Mouse (Mus musculus) C2C12 (cell line): Measurements from ENCODE around the gene Chd1l. TPM values are rescaled to one million over a fixed set of nuclear protein-coding genes. Genes with fewer than 3 reads are reported as not detected.

Experiments used
- H3K27me3 ChIP-seq: one replicate; pipeline ENCODE4 v1.6.1; 2011; ENCODE audit not compliant: control insufficient read depth, insufficient read depth, insufficient read length
- H3K36me3 ChIP-seq: one replicate; pipeline ENCODE4 v1.6.1; 2011; ENCODE audit not compliant: control insufficient read depth, insufficient read depth
- H3K4me3 ChIP-seq: one replicate; pipeline ENCODE4 v1.5.1; 2011; ENCODE audit warnings: mild to moderate bottlenecking, control low read depth; ENCODE audit not compliant: poor library complexity, insufficient read depth, severe bottlenecking
- H3K79me2 ChIP-seq: one replicate; pipeline ENCODE4 v1.6.1; 2011; ENCODE audit not compliant: control insufficient read depth, insufficient read depth
- H3K79me3 ChIP-seq: one replicate; pipeline ENCODE4 v1.6.1; 2011; ENCODE audit warnings: low read depth, control low read depth
- H3ac ChIP-seq: one replicate; pipeline ENCODE3; 2011; ENCODE audit warnings: low read depth; ENCODE audit not compliant: control insufficient read depth, insufficient read length
- CEBPB ChIP-seq: IDR thresholded peaks from one replicate; pipeline ENCODE4 v1.6.1; 2011; ENCODE audit warnings: low read depth, mild to moderate bottlenecking, control low read depth, moderate library complexity
- CTCF ChIP-seq: IDR thresholded peaks from one replicate; pipeline ENCODE4 v1.5.1; 2011; ENCODE audit not compliant: control insufficient read depth, insufficient read depth, insufficient read length
- FOSL1 ChIP-seq: IDR thresholded peaks from one replicate; pipeline ENCODE4 v1.8.0; 2011; ENCODE audit warnings: mild to moderate bottlenecking, low read length; ENCODE audit not compliant: poor library complexity, insufficient read depth, severe bottlenecking
- MAX ChIP-seq: IDR thresholded peaks from one replicate; pipeline ENCODE4 v1.6.1; 2011; ENCODE audit warnings: mild to moderate bottlenecking, control low read depth
- MYOD1 ChIP-seq: IDR thresholded peaks from one replicate; pipeline ENCODE4 v1.6.1; 2011; ENCODE audit warnings: low read depth; ENCODE audit not compliant: control insufficient read depth, insufficient read length
- MYOG ChIP-seq: IDR thresholded peaks from one replicate; pipeline ENCODE4 v1.6.1; 2011; ENCODE audit not compliant: control insufficient read depth, insufficient read length; ENCODE audit errors: extremely low read depth
- USF1 ChIP-seq: IDR thresholded peaks from one replicate; pipeline ENCODE4 v1.6.1; 2011; ENCODE audit warnings: low read depth, mild to moderate bottlenecking, control low read depth, moderate library complexity
- polyA plus RNA-seq: library from polyadenylated mRNA; unstranded; fragments of >200 nt; fragmentation: generic; extraction: Trizol; gene quantifications from one replicate; pipeline ENCODE4 v1.2.1, GENCODE M21; 2012; ENCODE audit warnings: missing spikeins

Chd1l gene
- polyA plus RNA-seq, 1 experiment, result 6.6 TPM

DNA sequence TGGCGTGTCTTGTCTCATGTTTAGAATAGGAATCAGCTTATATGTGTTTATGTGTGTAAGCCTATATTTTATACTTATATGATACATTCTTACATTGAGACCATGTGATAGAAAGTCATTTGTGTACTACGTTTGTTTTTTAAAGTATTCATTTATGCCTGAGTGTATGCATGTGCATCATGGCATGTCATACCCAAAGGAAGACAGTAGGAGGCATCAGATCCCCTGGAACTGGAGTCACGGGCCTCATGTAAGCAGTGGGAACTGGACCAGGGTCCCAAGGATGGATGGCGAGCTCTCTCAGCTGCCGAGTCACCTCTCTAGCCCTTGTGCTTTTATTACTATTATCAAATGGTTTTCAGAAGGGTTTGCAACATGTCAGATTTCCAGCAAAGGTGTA lies 74.3 kb downstream of the Chd1l start:
- Histone ChIP-seq H3K79me3 (no peaks in the 10 kb centered on the region), H3K36me3 (no peaks in the 10 kb centered on the region), H3K79me2 (no peaks in the 10 kb centered on the region), H3K4me3 (no peak overlapping the region), H3ac (no peak overlapping the region), H3K27me3 (no peaks in the 10 kb centered on the region)
- TF ChIP-seq FOSL1 (no peak), MAX (no peak), MYOD1 (no peak), MYOG (no peak), CEBPB (no peak), CTCF (no peak), USF1 (no peak)

DNA sequence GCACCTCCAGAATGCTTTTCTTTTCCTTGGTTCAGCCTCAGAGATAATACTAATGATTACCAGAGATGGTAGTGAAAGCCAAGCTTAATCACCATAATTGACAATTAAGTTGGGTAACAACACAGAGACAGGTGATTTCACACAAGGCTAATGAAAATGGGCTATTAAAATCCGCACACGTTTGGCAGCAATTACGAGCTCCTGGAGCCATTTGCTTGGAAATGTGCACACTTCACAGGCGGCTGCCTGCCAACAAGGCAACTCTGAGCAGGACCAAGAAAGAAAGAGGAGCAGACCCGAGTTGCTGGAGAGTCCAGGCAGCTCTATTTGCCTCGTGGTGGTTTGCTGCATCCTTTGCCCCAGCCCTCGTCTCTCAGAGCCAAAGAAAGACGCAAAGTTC lies 84.5 kb downstream of the Chd1l start:
- Histone ChIP-seq H3K79me2 (no peaks in the 10 kb centered on the region), H3K27me3 (peaks cover 3% of the 10 kb centered on the region), H3K4me3 (no peak overlapping the region), H3K36me3 (no peaks in the 10 kb centered on the region), H3K79me3 (no peaks in the 10 kb centered on the region), H3ac (no peak overlapping the region)
- TF ChIP-seq USF1, result no peak
- no peak for TF ChIP-seq MYOD1
- no peak for TF ChIP-seq CTCF

GRCm38 (mm10) chr3:97524835-97525234 lies 85.2 kb downstream of the Chd1l start:
- Histone ChIP-seq H3K79me3 (no peaks in the 10 kb centered on the region), H3ac (no peak overlapping the region), H3K79me2 (no peaks in the 10 kb centered on the region), H3K4me3 (no peak overlapping the region), H3K36me3 (no peaks in the 10 kb centered on the region), H3K27me3 (peaks cover 3% of the 10 kb centered on the region)
- TF ChIP-seq USF1 (no peak), MYOG (no peak), MYOD1 (no peak), CTCF (no peak)

GRCm38 (mm10) chr3:97521946-97522731 lies 87.9 kb downstream of the Chd1l start:
- H3K27me3 ChIP-seq, result peaks cover 3% of the 10 kb centered on the region
- H3K4me3 ChIP-seq, result no peak overlapping the region
- no peaks in the 10 kb centered on the region for H3K79me3 ChIP-seq
- no peaks in the 10 kb centered on the region for H3K36me3 ChIP-seq
- no peaks in the 10 kb centered on the region for H3K79me2 ChIP-seq
- H3ac ChIP-seq, result no peak overlapping the region
- TF ChIP-seq MYOD1, result no peak
- no peak for TF ChIP-seq CEBPB
- TF ChIP-seq MAX, result no peak

DNA sequence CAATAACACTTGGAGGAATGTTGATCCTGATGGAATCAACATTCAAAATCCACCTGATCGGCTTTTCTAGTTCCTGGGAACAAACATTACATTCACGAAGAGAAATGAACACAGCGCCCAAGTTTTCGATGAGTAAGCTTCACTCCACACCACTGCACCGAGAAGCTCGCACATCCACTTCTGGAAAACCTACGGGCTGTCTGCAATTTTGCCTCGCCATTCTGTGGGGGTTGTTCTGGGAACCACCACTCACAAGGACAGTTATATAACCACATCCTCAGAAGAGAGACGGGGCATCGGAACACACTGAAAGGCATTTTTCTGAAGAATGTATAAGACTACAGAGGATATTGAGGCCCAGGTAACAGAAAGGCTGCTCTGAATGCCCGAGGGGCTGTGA lies 90.1 kb downstream of the Chd1l start:
- TF ChIP-seq MYOG, result no peak
- no peak for TF ChIP-seq CTCF
- no peak for TF ChIP-seq FOSL1
- TF ChIP-seq MAX, result no peak
- TF ChIP-seq USF1, result no peak
- TF ChIP-seq MYOD1, result no peak
- no peak for TF ChIP-seq CEBPB
- H3K79me3 ChIP-seq, result no peaks in the 10 kb centered on the region
- H3K36me3 ChIP-seq, result no peaks in the 10 kb centered on the region
- peaks cover 3% of the 10 kb centered on the region for H3K27me3 ChIP-seq
- H3K4me3 ChIP-seq, result no peak overlapping the region
- no peaks in the 10 kb centered on the region for H3K79me2 ChIP-seq
- H3ac ChIP-seq, result no peak overlapping the region

DNA sequence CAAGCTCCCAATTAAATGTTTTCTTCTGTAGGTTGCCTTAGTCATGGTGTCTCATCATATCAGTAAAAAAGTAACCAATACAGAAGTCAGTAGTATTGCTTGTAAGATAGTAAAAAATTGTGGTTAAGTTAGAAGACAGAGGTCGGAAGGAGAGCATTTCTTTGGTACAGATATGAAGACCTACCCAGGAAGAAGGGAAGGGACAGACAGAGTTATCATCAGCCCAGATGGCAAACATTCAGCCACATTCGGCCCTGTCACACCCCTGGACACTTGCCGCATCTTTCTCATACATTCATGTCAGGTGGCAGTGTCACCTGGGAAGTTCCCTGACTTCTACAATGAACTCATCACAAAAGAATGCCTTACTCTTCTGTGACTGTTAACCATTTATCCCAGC lies 97.7 kb downstream of the Chd1l start:
- no peaks in the 10 kb centered on the region for H3K79me2 ChIP-seq
- no peaks in the 10 kb centered on the region for H3K36me3 ChIP-seq
- no peak for TF ChIP-seq MAX
- TF ChIP-seq CTCF, result no peak
- no peak for TF ChIP-seq CEBPB
- no peak for TF ChIP-seq MYOG
- no peak for TF ChIP-seq MYOD1
- no peak for TF ChIP-seq USF1
- TF ChIP-seq FOSL1, result no peak
- H3ac ChIP-seq, result no peak overlapping the region
- H3K79me3 ChIP-seq, result no peaks in the 10 kb centered on the region
- H3K4me3 ChIP-seq, result no peak overlapping the region
- H3K27me3 ChIP-seq, result no peaks in the 10 kb centered on the region

Other genes with a start within 250 kb of the Chd1l start
- not detected for gene Olfr1402, start 188.2 kb downstream of the Chd1l start, polyA plus RNA-seq
- gene Fmo5, start 18.6 kb upstream of the Chd1l start, polyA plus RNA-seq, result 0.12 TPM
- 5.6 TPM for gene Prkab2, start 48.0 kb upstream of the Chd1l start, polyA plus RNA-seq
- not detected for gene Gm17651, start 64.5 kb upstream of the Chd1l start, polyA plus RNA-seq